12 mouse cellular contexts compared by ENCODE assay signal in genomic region chr8:121896476-121897145, GRCm38 (mm10). TPM values are rescaled to one million over a fixed set of nuclear protein-coding genes. Genes with fewer than 3 reads are reported as not detected.
DNase-seq lines count a peak whose midpoint lies in the region; ATAC-seq and TF ChIP-seq lines count a peak whose summit lies in the region.
"Had no signal": no experiment of that assay in that cellular context is flagged by ENCODE, and none has a peak within 500 bp of the region (broad histone marks: within the 10 kb centered on the region; RNA-seq: fewer than 3 reads in every experiment).

No protein-coding gene starts in this region.

- no peak overlapping the region for H3K9ac ChIP-seq in forebrain, embryonic 15.5 days (replicated peaks)
- no peak overlapping the region for H3K9ac ChIP-seq in forebrain, embryonic 11.5 days (ENCODE audit: low read length)
- H3K9ac ChIP-seq in CH12.LX (ENCODE audit: insufficient read depth, low read depth): peak overlapping the region; percentile 96; the same call in 1 of the 2 replicates
- peak overlapping the region; percentile 40; the same call in 1 of the 2 replicates for H3K9ac ChIP-seq in hindbrain, embryonic 14.5 days
- H3K9ac ChIP-seq in liver, embryonic 12.5 days: peak overlapping the region; percentile 85; the same call in 1 of the 2 replicates

- no peak for TF ChIP-seq EP300 in CH12.LX (IDR thresholded peaks at IDR 0.05; ENCODE audit: low read length)

- H3K4me2 ChIP-seq in forebrain, embryonic 15.5 days (replicated peaks): no peak overlapping the region
- H3K4me2 ChIP-seq in forebrain, embryonic 11.5 days (ENCODE audit: low read depth, low read length, severe bottlenecking): no peak overlapping the region
- H3K4me2 ChIP-seq in CH12.LX (ENCODE audit: insufficient read depth, low read depth, poor library complexity, severe bottlenecking): 0 out of 2 replicates have a peak overlapping the region, but pooled peaks have one; percentile 78
- H3K4me2 ChIP-seq in hindbrain, embryonic 14.5 days (replicated peaks): no peak overlapping the region
- H3K4me2 ChIP-seq in liver, embryonic 12.5 days: peak overlapping the region; percentile 75

- peaks cover 41% of the 10 kb centered on the region for H3K4me1 ChIP-seq in forebrain, embryonic 15.5 days
- peaks cover 22% of the 10 kb centered on the region for H3K4me1 ChIP-seq in forebrain, embryonic 11.5 days (replicated peaks; ENCODE audit: control insufficient read depth, insufficient read depth, low read length)
- H3K4me1 ChIP-seq in CH12.LX (ENCODE audit: control insufficient read depth in 1 of 2, insufficient read depth in 2 of 2): peaks cover 26 to 80% of the 10 kb centered on the region in 2 experiments
- H3K4me1 ChIP-seq in hindbrain, embryonic 14.5 days (replicated peaks; ENCODE audit: control insufficient read depth, insufficient read depth, low read length): peaks cover 39% of the 10 kb centered on the region
- peaks cover 76% of the 10 kb centered on the region for H3K4me1 ChIP-seq in liver, embryonic 12.5 days

- no peaks in the 10 kb centered on the region for H3K27me3 ChIP-seq in forebrain, embryonic 15.5 days
- no peaks in the 10 kb centered on the region for H3K27me3 ChIP-seq in forebrain, embryonic 11.5 days (ENCODE audit: control insufficient read depth, insufficient read depth, low read length)
- H3K27me3 ChIP-seq in CH12.LX (replicated peaks): no peaks in the 10 kb centered on the region
- no peaks in the 10 kb centered on the region for H3K27me3 ChIP-seq in hindbrain, embryonic 14.5 days (ENCODE audit: control insufficient read depth, insufficient read depth, low read length)
- no peaks in the 10 kb centered on the region for H3K27me3 ChIP-seq in liver, embryonic 12.5 days (replicated peaks)

- 42% methylated on average over 12 of the region's 12 CpGs for WGBS in forebrain, embryonic 15.5 days
- 40% methylated on average over 12 of the region's 12 CpGs for WGBS in forebrain, embryonic 11.5 days
- 20% methylated on average over 12 of the region's 12 CpGs for WGBS in hindbrain, embryonic 14.5 days
- WGBS in liver, embryonic 12.5 days (ENCODE audit: insufficient replicate concordance): 83% methylated on average over 12 of the region's 12 CpGs

- no peaks in the 10 kb centered on the region for H3K36me3 ChIP-seq in forebrain, embryonic 15.5 days
- no peaks in the 10 kb centered on the region for H3K36me3 ChIP-seq in forebrain, embryonic 11.5 days (ENCODE audit: control insufficient read depth, insufficient read depth, low read length)
- H3K36me3 ChIP-seq in CH12.LX (replicated peaks in 1 of 2; ENCODE audit: control insufficient read depth in 1 of 2, insufficient read depth in 1 of 2, low read length in 1 of 2): peaks cover 74 to 91% of the 10 kb centered on the region in 2 experiments
- H3K36me3 ChIP-seq in hindbrain, embryonic 14.5 days (replicated peaks; ENCODE audit: control insufficient read depth, insufficient read depth): peaks cover 11% of the 10 kb centered on the region; the same call in 1 of the 2 replicates
- peaks cover 80% of the 10 kb centered on the region for H3K36me3 ChIP-seq in liver, embryonic 12.5 days

- H3K4me3 ChIP-seq in forebrain, embryonic 15.5 days: no peak overlapping the region
- no peak overlapping the region for H3K4me3 ChIP-seq in forebrain, embryonic 11.5 days (ENCODE audit: low read depth, low read length)
- H3K4me3 ChIP-seq in CH12.LX (replicated peaks in 1 of 3; ENCODE audit: low read depth in 2 of 3, low read length in 2 of 3, poor library complexity in 1 of 3): no peak overlapping the region
- H3K4me3 ChIP-seq in hindbrain, embryonic 14.5 days (replicated peaks; ENCODE audit: low read length): no peak overlapping the region
- peak overlapping the region; percentile 0; the same call in 1 of the 2 replicates for H3K4me3 ChIP-seq in liver, embryonic 12.5 days

- no peak for ATAC-seq in forebrain, embryonic 15.5 days (replicated peaks)
- ATAC-seq in forebrain, embryonic 11.5 days (replicated peaks; ENCODE audit: low FRiP score): no peak
- no peak for ATAC-seq in hindbrain, embryonic 14.5 days (ENCODE audit: low FRiP score)
- no peak for ATAC-seq in liver, embryonic 12.5 days

- TF ChIP-seq CTCF in CH12.LX (conservative IDR thresholded peaks at IDR 0.05 in 1 of 2, IDR thresholded peaks at IDR 0.05 in 1 of 2; ENCODE audit: low read depth in 2 of 2, low read length in 2 of 2): no peak

- in situ Hi-C loops in CH12.LX (cut with MboI; ENCODE audit: low pct_ligation_motif_present, low pct_unique_long_range_greater_than_20kb, low sequenced_read_pairs): no loop called here

- peaks cover 93% of the 10 kb centered on the region for H3K79me2 ChIP-seq in CH12.LX (replicated peaks; ENCODE audit: control insufficient read depth, extremely low read depth, insufficient read depth, poor library complexity, severe bottlenecking)

- peak overlapping the region; percentile 94; the same call in 1 of the 2 replicates for H3K27ac ChIP-seq in forebrain, embryonic 15.5 days (replicated peaks)
- no peak overlapping the region for H3K27ac ChIP-seq in forebrain, embryonic 11.5 days (ENCODE audit: low read depth, low read length)
- peak overlapping the region; percentile 99 for H3K27ac ChIP-seq in CH12.LX (ENCODE audit: insufficient read depth, low read depth)
- no peak overlapping the region for H3K27ac ChIP-seq in hindbrain, embryonic 14.5 days
- peak overlapping the region; percentile 100 for H3K27ac ChIP-seq in liver, embryonic 12.5 days

- dilution Hi-C loops in CH12.LX (cut with MboI; ENCODE audit: extremely low pct_ligation_motif_present, extremely low pct_unique_long_range_greater_than_20kb, low sequenced_read_pairs): no loop called here

- TF ChIP-seq RAD21 in CH12.LX (IDR thresholded peaks at IDR 0.05; ENCODE audit: low read depth, low read length): no peak

- TF ChIP-seq POLR2A in CH12.LX (IDR thresholded peaks at IDR 0.05; ENCODE audit: low read depth, low read length): no peak

- no peaks in the 10 kb centered on the region for H3K9me3 ChIP-seq in forebrain, embryonic 15.5 days
- H3K9me3 ChIP-seq in forebrain, embryonic 11.5 days (ENCODE audit: control insufficient read depth, low read length): no peaks in the 10 kb centered on the region
- H3K9me3 ChIP-seq in CH12.LX (replicated peaks; ENCODE audit: low read length): no peaks in the 10 kb centered on the region
- no peaks in the 10 kb centered on the region for H3K9me3 ChIP-seq in hindbrain, embryonic 14.5 days (ENCODE audit: control insufficient read depth, low read length)
- H3K9me3 ChIP-seq in liver, embryonic 12.5 days (replicated peaks): no peaks in the 10 kb centered on the region

- no peak for DNase-seq in forebrain, embryonic 11.5 days (ENCODE audit: low spot score)
- DNase-seq in CH12.LX (ENCODE audit: extremely low read depth): no peak
- DNase-seq in hindbrain, embryonic 14.5 days (ENCODE audit: low spot score): no peak
- no peak for DNase-seq in Muller cell, postnatal 12 days (ENCODE audit: inconsistent ontology term)
- DNase-seq in layer of hippocampus, adult 11-12 months (ENCODE audit: low spot score): no peak
- DNase-seq in cerebellum, postnatal 14 days: no peak

TF ChIP-seq in CH12.LX, 34 proteins besides CTCF, POLR2A, EP300 and RAD21:
- TF ChIP-seq PAX5 (IDR thresholded peaks at IDR 0.05; ENCODE audit: low read length) (no peak), BHLHE40 (IDR thresholded peaks at IDR 0.05; ENCODE audit: low read depth, low read length) (no peak), JUN (IDR thresholded peaks at IDR 0.05; ENCODE audit: insufficient read depth, low read depth, low read length) (no peak), SIN3A (IDR thresholded peaks at IDR 0.05; ENCODE audit: low read length) (no peak), USF1 (IDR thresholded peaks at IDR 0.05; ENCODE audit: low read depth, low read length) (no peak), ZC3H11A (IDR thresholded peaks at IDR 0.05; ENCODE audit: low read depth, low read length) (no peak), ZNF384 (IDR thresholded peaks at IDR 0.05; ENCODE audit: low read depth, low read length) (no peak), CHD1 (IDR thresholded peaks at IDR 0.05; ENCODE audit: low read depth, low read length) (no peak), ZMIZ1 (IDR thresholded peaks at IDR 0.05; ENCODE audit: low read depth, low read length) (no peak)

RNA-seq across cellular contexts. Expression of gene Slc7a5, which starts 10.9 kb away (rescaled TPM):
- polyA plus RNA-seq in forebrain, embryonic 15.5 days (2015; fragmentation: Nextera tagmentation; extraction: Ambion mirVana): 39.2 and 45.8 TPM in 2 replicates
- 37.1 and 43.0 TPM in 2 replicates for polyA plus RNA-seq in forebrain, embryonic 11.5 days (2014; fragmentation: Nextera tagmentation; extraction: Ambion mirVana)
- total RNA-seq in CH12.LX (2012; rRNA removed) (156 and 207 TPM in 2 replicates), CH12.LX (2014; rRNA removed) (110 and 119 TPM in 2 replicates)
- polyA plus RNA-seq in CH12.LX (2012; ENCODE audit: insufficient read length, low read depth): 235 and 291 TPM in 2 replicates
- polyA plus RNA-seq in hindbrain, embryonic 14.5 days (2014; fragmentation: Nextera tagmentation; extraction: Ambion mirVana): 57.3 and 65.0 TPM in 2 replicates
- polyA plus RNA-seq in liver, embryonic 12.5 days (2016; fragmentation: Nextera tagmentation; extraction: Ambion mirVana): 52.6 and 58.9 TPM in 2 replicates

RNA-seq across cellular contexts. Expression of gene Car5a, which starts 48.1 kb away (rescaled TPM):
- polyA plus RNA-seq in forebrain, embryonic 15.5 days (2015; fragmentation: Nextera tagmentation; extraction: Ambion mirVana): 0.37 and 0.43 TPM in 2 replicates
- polyA plus RNA-seq in forebrain, embryonic 11.5 days (2014; fragmentation: Nextera tagmentation; extraction: Ambion mirVana): not detected in 2 replicates
- total RNA-seq in CH12.LX (2012; rRNA removed) (3.1 and 9.7 TPM in 2 replicates), CH12.LX (2014; rRNA removed) (not detected in 2 replicates)
- 0.90 and 1.6 TPM in 2 replicates for polyA plus RNA-seq in CH12.LX (2012; ENCODE audit: insufficient read length, low read depth)
- polyA plus RNA-seq in hindbrain, embryonic 14.5 days (2014; fragmentation: Nextera tagmentation; extraction: Ambion mirVana): not detected in 2 replicates
- 0.69 and 0.85 TPM in 2 replicates for polyA plus RNA-seq in liver, embryonic 12.5 days (2016; fragmentation: Nextera tagmentation; extraction: Ambion mirVana)
- total RNA-seq: adrenal gland, adult 18-20 months; common myeloid progenitor, adult 5-6 weeks had no signal
- polyA plus RNA-seq: lung, embryonic 16.5 days; neural tube, embryonic 11.5 days had no signal

RNA-seq across cellular contexts. Expression of gene Banp, which starts 52.9 kb away (rescaled TPM):
- polyA plus RNA-seq in forebrain, embryonic 15.5 days (2015; fragmentation: Nextera tagmentation; extraction: Ambion mirVana): 64.8 and 65.3 TPM in 2 replicates
- polyA plus RNA-seq in forebrain, embryonic 11.5 days (2014; fragmentation: Nextera tagmentation; extraction: Ambion mirVana): 53.1 and 60.9 TPM in 2 replicates
- total RNA-seq in CH12.LX (2012; rRNA removed): 29.1 and 34.2 TPM in 2 replicates
- total RNA-seq in CH12.LX (2014; rRNA removed): 20.9 and 25.7 TPM in 2 replicates
- polyA plus RNA-seq in CH12.LX (2012; ENCODE audit: insufficient read length, low read depth): 13.2 and 14.9 TPM in 2 replicates
- 37.8 and 50.5 TPM in 2 replicates for polyA plus RNA-seq in hindbrain, embryonic 14.5 days (2014; fragmentation: Nextera tagmentation; extraction: Ambion mirVana)
- 22.4 and 25.4 TPM in 2 replicates for polyA plus RNA-seq in liver, embryonic 12.5 days (2016; fragmentation: Nextera tagmentation; extraction: Ambion mirVana)

Comparison
In these comparisons a context has a peak if more than half of its experiments do, and no peak if none do; other contexts are left out.
1. H3K27ac ChIP-seq: peak in forebrain, embryonic 15.5 days (single experiment), CH12.LX (single experiment) and liver, embryonic 12.5 days (single experiment); none in forebrain, embryonic 11.5 days (single experiment) and hindbrain, embryonic 14.5 days (single experiment).
2. H3K4me2 ChIP-seq: peak in CH12.LX (single experiment) and liver, embryonic 12.5 days (single experiment); none in forebrain, embryonic 15.5 days (single experiment), forebrain, embryonic 11.5 days (single experiment) and hindbrain, embryonic 14.5 days (single experiment).
3. H3K9ac ChIP-seq: peak in CH12.LX (single experiment), hindbrain, embryonic 14.5 days (single experiment) and liver, embryonic 12.5 days (single experiment); none in forebrain, embryonic 15.5 days (single experiment) and forebrain, embryonic 11.5 days (single experiment).